Mouse (Mus musculus): ENCODE data around the gene Uggt2. TPM values are rescaled to one million over a fixed set of nuclear protein-coding genes. Genes with fewer than 3 reads are reported as not detected.

The Uggt2 gene
- total RNA-seq, 2 experiments from 2014 or later = 22.4 to 33.3 TPM

GRCm38 (mm10) chr14:118940796-118941495 lies 158.3 kb downstream of the Uggt2 start:
- intact Hi-C loops (cut with DNase I) = no loop called here
- DNase-seq (ENCODE audit: low spot score in 2 of 2) = no peak

GRCm38 (mm10) chr14:118938551-118938950 lies 160.7 kb downstream of the Uggt2 start:
- DNase-seq (ENCODE audit: low spot score in 2 of 2) = no peak
- intact Hi-C loops (cut with DNase I) = no loop called here

GRCm38 (mm10) chr14:118937533-118938492 lies 161.4 kb downstream of the Uggt2 start, which contains the start of gene Dnajc3:
Gene Dnajc3, plus strand, starts transcription at chr14:118937976.
- intact Hi-C loops (cut with DNase I) = loop anchor here (1.0 kb wide), 1 partner anchor 13 kb away; the partner anchor contains the start of gene Dzip1
- DNase-seq (ENCODE audit: low spot score in 2 of 2) = peak; percentile 100

GRCm38 (mm10) chr14:118936952-118937351 lies 162.3 kb downstream of the Uggt2 start:
- intact Hi-C loops (cut with DNase I) = loop anchor here (1.0 kb wide), 1 partner anchor 12 kb away; the partner anchor contains the start of gene Dzip1
- DNase-seq (ENCODE audit: low spot score in 2 of 2) = no peak

GRCm38 (mm10) chr14:118936236-118936635 lies 163.0 kb downstream of the Uggt2 start:
- no peak for DNase-seq (ENCODE audit: low spot score in 2 of 2)
- intact Hi-C loops (cut with DNase I) = no loop called here

Other genes starting within 250 kb of the Uggt2 start
- gene Dzip1, start 174.0 kb downstream of the Uggt2 start, total RNA-seq (2021) = 10 to 100 TPM; 85.6 to 99.0 TPM
- gene Dnajc3, start 161.5 kb downstream of the Uggt2 start, total RNA-seq (2021) = 10 to 100 TPM; 39.5 to 41.3 TPM
- 10 to 100 TPM; 72.5 to 72.6 TPM for gene Hs6st3, start 38.9 kb upstream of the Uggt2 start, total RNA-seq (2021)

Measured in left cerebral cortex, postnatal 25 days (tissue).